Mouse (Mus musculus): Measurements from ENCODE around the gene Sumo1.

DNA sequence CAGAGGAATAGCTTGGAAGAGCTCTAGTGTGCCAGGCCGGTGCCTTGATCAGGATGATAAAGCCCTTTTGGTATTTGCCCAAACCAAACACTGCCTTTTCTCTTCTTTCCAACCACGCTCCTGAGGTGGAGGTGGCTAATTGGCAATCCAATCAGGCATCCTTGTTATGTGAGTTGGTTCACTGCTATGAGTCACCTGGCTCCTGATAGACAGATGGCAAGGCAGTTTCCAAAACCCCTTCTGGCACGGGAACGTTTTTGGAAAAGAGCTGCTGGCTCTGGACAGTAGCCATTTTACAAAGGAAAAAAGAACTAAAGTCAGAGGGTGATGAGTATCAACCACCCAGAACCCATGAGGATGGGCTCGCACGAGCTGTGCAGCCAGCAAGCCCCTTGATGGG is 103.7 kb downstream of the Sumo1 start:
- no peak for TF ChIP-seq GATA1 (IDR thresholded peaks at IDR 0.05; ENCODE audit: borderline replicate concordance, low read length)
- no peak for TF ChIP-seq FLI1 (IDR thresholded peaks at IDR 0.05; ENCODE audit: low read length)

Data from megakaryocyte, embryonic 14.5 days (primary cell).